Mouse (Mus musculus) hindbrain, postnatal 0 days (tissue): ENCODE measurements around the gene Ctso. TPM values are rescaled to one million over a fixed set of nuclear protein-coding genes. Genes with fewer than 3 reads are reported as not detected.

Experiments
- ATAC-seq: fragments of 200-750 bp; cut with Nextera tagmentation; 2 replicates; pipeline ENCODE4 v1.8.0; 2017; ENCODE audit warnings: mild to moderate bottlenecking, moderate TSS enrichment, moderate library complexity
- DNase-seq: peaks from one replicate; pipeline ENCODE4 v3.0.0-alpha.2; 2015; ENCODE audit warnings: low spot score
- H3K27ac ChIP-seq: fragments of 300-500 bp; sonication (generic); 2 replicates; pipeline ENCODE4 v1.5.1; 2014; ENCODE audit warnings: mild to moderate bottlenecking
- H3K27me3 ChIP-seq: fragments of 300-500 bp; sonication (generic); 2 replicates; pipeline ENCODE4 v1.6.1; 2014; ENCODE audit warnings: low read length, mixed read lengths; ENCODE audit not compliant: insufficient read depth
- H3K36me3 ChIP-seq: fragments of 300-500 bp; sonication (generic); 2 replicates; pipeline ENCODE4 v1.6.1; 2014; ENCODE audit warnings: low read length, mixed read lengths; ENCODE audit not compliant: insufficient read depth
- H3K4me1 ChIP-seq: fragments of 300-500 bp; sonication (generic); 2 replicates; pipeline ENCODE4 v1.6.1; 2014; ENCODE audit warnings: antibody characterized with exemption, low read length, mixed read lengths; ENCODE audit not compliant: insufficient read depth
- H3K4me2 ChIP-seq: fragments of 300-500 bp; sonication (generic); 2 replicates; pipeline ENCODE4 v1.6.1; 2014; ENCODE audit warnings: low read depth, mild to moderate bottlenecking, low read length, moderate library complexity, mixed read lengths
- H3K4me3 ChIP-seq: fragments of 300-500 bp; sonication (generic); 2 replicates; pipeline ENCODE4 v1.5.1; 2014; ENCODE audit warnings: low read length
- H3K9ac ChIP-seq: fragments of 300-500 bp; sonication (generic); replicated peaks from 2 replicates; pipeline ENCODE4 v1.6.1; 2014; ENCODE audit warnings: mild to moderate bottlenecking, low read length, moderate library complexity, mixed read lengths
- H3K9me3 ChIP-seq: fragments of 300-500 bp; sonication (generic); 2 replicates; pipeline ENCODE4 v1.6.1; 2016; ENCODE audit warnings: low read length, mixed read lengths
- CTCF ChIP-seq: IDR thresholded peaks from 2 replicates; pipeline ENCODE4 v1.5.1; 2016; ENCODE audit warnings: antibody characterized with exemption, control low read depth, low read depth
- WGBS: fragments of 180-500 bp; shearing (Covaris S2); extraction: QIAGEN DNeasy Blood & Tissue Kit; methylation state at CpG from one replicate; pipeline ENCODE4 v1.1.7; 2014; 5-methylcytosine and 5-hydroxymethylcytosine counted together
- polyA plus RNA-seq: library from polyadenylated mRNA; unstranded; fragments of >200 nt; fragmentation: Nextera tagmentation; extraction: Ambion mirVana; gene quantifications from 2 replicates; pipeline ENCODE4 v1.2.1, GENCODE M21; 2015
- total RNA-seq: library from RNA; depleted of rRNA; stranded (reverse); fragments of >200 nt; gene quantifications from 2 replicates; pipeline ENCODE4 v1.2.3, GENCODE M21; 2014; rRNA removed

Ctso gene
- total RNA-seq (12.3 and 15.4 TPM in 2 replicates), polyA plus RNA-seq (23.6 and 26.7 TPM in 2 replicates)

DNA sequence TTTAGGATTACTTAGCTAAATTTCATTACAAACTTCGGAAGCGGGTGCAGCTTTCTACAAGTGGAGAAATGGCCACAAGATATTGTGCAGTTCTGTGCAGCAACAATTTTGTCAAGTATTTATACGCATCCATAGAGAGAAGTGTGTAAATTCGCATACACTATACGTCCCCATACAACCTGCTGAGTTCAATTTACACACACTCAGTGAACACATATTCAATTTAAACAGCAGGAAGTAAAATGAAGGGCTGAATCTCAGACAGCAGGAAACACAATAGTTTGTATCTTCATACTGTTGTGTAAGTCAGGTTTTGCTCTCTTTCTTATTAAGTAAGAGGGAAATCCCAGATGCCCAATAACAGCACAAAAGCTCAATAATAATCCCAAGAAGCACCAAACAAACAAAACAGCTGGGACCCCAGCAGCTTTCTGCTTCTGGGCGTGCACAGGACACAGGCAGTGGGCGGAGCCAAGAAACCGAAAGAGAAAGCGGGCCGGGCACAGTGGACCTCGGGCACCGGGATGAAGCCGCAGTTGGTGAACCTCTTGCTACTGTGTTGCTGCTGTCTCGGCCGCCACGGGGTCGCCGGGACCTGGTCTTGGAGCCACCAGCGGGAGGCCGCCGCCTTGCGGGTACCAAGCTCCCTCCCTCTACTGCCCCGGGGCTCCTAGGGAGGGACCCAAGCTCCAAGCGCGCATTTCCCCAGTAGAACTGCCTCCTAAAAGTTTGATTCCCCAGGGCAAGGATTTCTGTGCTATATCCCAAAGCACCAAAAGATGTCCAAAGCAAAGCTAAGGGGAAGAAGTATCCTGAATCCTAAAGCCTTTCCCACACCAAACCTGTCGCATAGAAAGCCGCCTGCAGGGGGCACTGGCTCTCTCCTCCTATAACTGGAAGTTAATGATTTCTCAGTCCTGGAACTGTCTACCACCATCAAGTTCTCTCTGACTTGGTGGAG is at the start of gene Ctso:
TSS of gene Ctso (plus strand) at position 461 of the 961 bp plus-strand sequence.
- H3K27ac ChIP-seq, result peak within 1 kb of the TSS; percentile 92
- H3K36me3 ChIP-seq, result no peaks in the 10 kb centered on the region
- H3K9me3 ChIP-seq, result no peaks in the 10 kb centered on the region
- 6% methylated on average over 27 of the region's 27 CpGs for WGBS
- peak within 1 kb of the TSS; percentile 76 for H3K4me3 ChIP-seq
- H3K9ac ChIP-seq, result peak within 1 kb of the TSS; percentile 79
- peak; percentile 83 for TF ChIP-seq CTCF
- 0 out of 2 replicates have a peak, but pooled peaks cover 3% of the 10 kb centered on the region for H3K4me1 ChIP-seq
- no peaks in the 10 kb centered on the region for H3K27me3 ChIP-seq
- ATAC-seq (peak; percentile 92), DNase-seq (peak; percentile 92)
- peak within 1 kb of the TSS; percentile 66 for H3K4me2 ChIP-seq

GRCm38 (mm10) chr3:81883916-81884315 is 48.5 kb upstream of the Ctso start:
- H3K4me3 ChIP-seq, result no peak overlapping the region
- no peak for ATAC-seq
- no peak for DNase-seq
- TF ChIP-seq CTCF, result no peak
- no peaks in the 10 kb centered on the region for H3K36me3 ChIP-seq
- no peak overlapping the region for H3K9ac ChIP-seq
- no peaks in the 10 kb centered on the region for H3K27me3 ChIP-seq
- H3K4me1 ChIP-seq, result no peaks in the 10 kb centered on the region
- H3K4me2 ChIP-seq, result no peak overlapping the region
- H3K9me3 ChIP-seq, result no peaks in the 10 kb centered on the region
- no peak overlapping the region for H3K27ac ChIP-seq

DNA sequence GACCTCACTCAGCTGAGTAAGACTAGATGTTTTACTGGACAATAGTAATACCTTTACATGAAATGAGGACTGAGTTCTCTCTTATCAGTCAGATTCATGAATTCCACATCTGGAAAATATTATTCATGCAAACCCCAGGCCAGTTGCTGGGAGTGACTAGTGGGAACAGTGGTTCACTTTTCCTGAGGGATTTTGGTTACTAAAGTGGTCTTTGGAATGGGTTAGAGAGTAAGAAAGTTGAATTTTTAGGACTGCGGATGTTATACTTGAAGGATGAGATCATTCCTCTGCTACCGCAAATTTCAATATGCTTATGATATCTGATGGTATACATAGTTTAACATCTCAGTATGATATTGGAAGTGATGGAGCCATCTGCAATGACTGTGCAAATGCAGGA is 46.8 kb upstream of the Ctso start:
- H3K27me3 ChIP-seq, result no peaks in the 10 kb centered on the region
- no peak overlapping the region for H3K27ac ChIP-seq
- ATAC-seq (no peak), DNase-seq (no peak)
- TF ChIP-seq CTCF, result no peak
- H3K36me3 ChIP-seq, result no peaks in the 10 kb centered on the region
- no peaks in the 10 kb centered on the region for H3K9me3 ChIP-seq
- H3K4me2 ChIP-seq, result no peak overlapping the region
- no peak overlapping the region for H3K9ac ChIP-seq
- WGBS, result 93% methylated on average over 2 of the region's 2 CpGs
- H3K4me1 ChIP-seq, result no peaks in the 10 kb centered on the region
- H3K4me3 ChIP-seq, result no peak overlapping the region

- Histone ChIP-seq H3K4me2 (no peak overlapping the region), H3K9ac (no peak overlapping the region), H3K36me3 (no peaks in the 10 kb centered on the region), H3K27ac (no peak overlapping the region), H3K4me3 (no peak overlapping the region), H3K27me3 (no peaks in the 10 kb centered on the region), H3K9me3 (no peaks in the 10 kb centered on the region), H3K4me1 (no peaks in the 10 kb centered on the region)
- WGBS, result 67% methylated on average over 6 of the region's 6 CpGs
- TF ChIP-seq CTCF, result no peak
- ATAC-seq (no peak), DNase-seq (no peak)
These were observed 43.3 kb upstream of the Ctso start for GRCm38 (mm10) chr3:81889137-81889536.

GRCm38 (mm10) chr3:81910286-81911036 is 21.9 kb upstream of the Ctso start:
- Histone ChIP-seq H3K4me2 (no peak overlapping the region), H3K36me3 (no peaks in the 10 kb centered on the region), H3K9ac (no peak overlapping the region), H3K27me3 (no peaks in the 10 kb centered on the region), H3K4me1 (no peaks in the 10 kb centered on the region), H3K27ac (no peak overlapping the region; the same call in 1 of the 2 replicates), H3K9me3 (no peaks in the 10 kb centered on the region), H3K4me3 (no peak overlapping the region)
- WGBS, result 25% methylated on average over 6 of the region's 6 CpGs
- peak; percentile 72 for ATAC-seq
- peak; percentile 32 for DNase-seq
- TF ChIP-seq CTCF, result no peak

GRCm38 (mm10) chr3:81916030-81916686 is 16.2 kb upstream of the Ctso start:
- TF ChIP-seq CTCF, result no peak
- Histone ChIP-seq H3K36me3 (no peaks in the 10 kb centered on the region), H3K27me3 (no peaks in the 10 kb centered on the region), H3K27ac (no peak overlapping the region), H3K9ac (no peak overlapping the region), H3K4me3 (no peak overlapping the region), H3K4me1 (no peaks in the 10 kb centered on the region), H3K9me3 (no peaks in the 10 kb centered on the region), H3K4me2 (no peak overlapping the region)
- ATAC-seq, result peak; percentile 92
- peak; percentile 53 for DNase-seq
- WGBS, result 46% methylated on average over 5 of the region's 5 CpGs
